Mouse (Mus musculus) limb, embryonic 10.5 days (tissue): ENCODE measurements around the gene Tex45. TPM values are rescaled to one million over a fixed set of nuclear protein-coding genes. Genes with fewer than 3 reads are reported as not detected.

Experiments
- DNase-seq: peaks from one replicate; pipeline ENCODE4 v3.0.0-alpha.2; 2017; ENCODE audit warnings: low spot score
- H3K27ac ChIP-seq: fragments of 300-500 bp; sonication (generic); 2 replicates; pipeline ENCODE4 v1.5.1; 2016; ENCODE audit warnings: mild to moderate bottlenecking
- H3K27me3 ChIP-seq: fragments of 300-500 bp; sonication (generic); 2 replicates; pipeline ENCODE4 v1.6.1; 2016; ENCODE audit warnings: low read depth, mild to moderate bottlenecking; ENCODE audit not compliant: poor library complexity, severe bottlenecking
- H3K36me3 ChIP-seq: fragments of 300-500 bp; sonication (generic); 2 replicates; pipeline ENCODE4 v1.6.1; 2016; ENCODE audit warnings: mild to moderate bottlenecking, moderate library complexity
- H3K4me1 ChIP-seq: fragments of 300-500 bp; sonication (generic); 2 replicates; pipeline ENCODE4 v1.6.1; 2016
- H3K4me3 ChIP-seq: fragments of 300-500 bp; sonication (generic); 2 replicates; pipeline ENCODE4 v1.5.1; 2016; ENCODE audit warnings: mild to moderate bottlenecking, moderate library complexity
- H3K9me3 ChIP-seq: fragments of 300-500 bp; sonication (generic); replicated peaks from 2 replicates; pipeline ENCODE4 v1.6.1; 2016; ENCODE audit warnings: mild to moderate bottlenecking
- WGBS: fragments of 180-500 bp; shearing (Covaris S2); methylation state at CpG from one replicate; pipeline ENCODE4 v1.1.7; 2016; 5-methylcytosine and 5-hydroxymethylcytosine counted together
- polyA plus RNA-seq: library from polyadenylated mRNA; unstranded; fragments of >200 nt; fragmentation: Nextera tagmentation; extraction: Ambion mirVana; gene quantifications from 2 replicates; pipeline ENCODE4 v1.2.1, GENCODE M21; 2016

The Tex45 gene
- not detected in 2 replicates for polyA plus RNA-seq

DNA sequence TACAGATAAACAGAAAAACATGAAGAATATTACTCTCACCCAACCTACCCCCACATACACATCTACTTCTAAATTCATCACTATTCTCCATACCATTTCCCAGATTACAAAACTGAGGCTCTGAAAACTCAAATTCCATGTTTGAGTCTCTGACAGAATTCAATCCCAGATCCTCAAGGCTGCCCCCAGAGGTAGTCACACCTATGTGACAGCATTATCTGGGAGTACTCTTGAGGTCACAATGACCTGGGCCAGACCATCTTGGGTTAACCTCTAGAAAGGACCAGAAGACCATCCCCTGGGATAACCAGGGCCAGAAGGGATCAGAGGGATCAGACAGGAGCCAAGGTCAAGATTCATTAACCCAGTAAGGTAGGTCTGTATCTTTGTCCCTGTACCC is at the start of gene Tex45:
TSS of gene Tex45 (plus strand) at position 301 of the 400 bp plus-strand sequence.
- Histone ChIP-seq H3K27me3 (peaks cover 6% of the 10 kb centered on the region), H3K27ac (no peak within 1 kb of the TSS)
- no peak for DNase-seq

DNA sequence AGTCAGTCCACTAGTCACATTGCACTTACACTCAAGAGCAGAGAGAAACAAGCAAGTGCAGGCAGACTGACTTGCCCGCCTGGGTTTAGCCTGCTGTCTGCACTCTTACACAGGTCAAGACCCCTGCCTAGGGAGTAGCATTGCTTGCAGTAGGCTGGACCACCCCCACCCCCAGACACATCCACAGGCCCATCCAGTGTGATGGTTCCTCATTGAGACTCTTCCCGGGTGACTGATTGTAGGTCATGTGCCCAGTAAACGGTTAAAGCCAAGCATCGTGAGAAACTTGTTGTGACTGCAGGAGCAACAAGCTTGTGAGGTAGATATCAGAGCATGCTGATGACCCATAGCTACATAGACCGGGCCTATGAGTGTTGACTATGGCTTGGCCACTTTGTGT is 49.2 kb upstream of the Tex45 start:
- Histone ChIP-seq H3K4me3 (no peak overlapping the region), H3K9me3 (no peaks in the 10 kb centered on the region), H3K4me1 (peaks cover 45% of the 10 kb centered on the region), H3K27me3 (no peaks in the 10 kb centered on the region), H3K27ac (no peak overlapping the region), H3K36me3 (no peaks in the 10 kb centered on the region)
- 89% methylated on average over 5 of the region's 5 CpGs for WGBS
- no peak for DNase-seq

More for the DNA sequence above, at the start of gene Tex45:
- Histone ChIP-seq H3K4me3 (no peak within 1 kb of the TSS), H3K9me3 (no peaks in the 10 kb centered on the region), H3K36me3 (no peaks in the 10 kb centered on the region), H3K4me1 (peaks cover 13% of the 10 kb centered on the region)

DNA sequence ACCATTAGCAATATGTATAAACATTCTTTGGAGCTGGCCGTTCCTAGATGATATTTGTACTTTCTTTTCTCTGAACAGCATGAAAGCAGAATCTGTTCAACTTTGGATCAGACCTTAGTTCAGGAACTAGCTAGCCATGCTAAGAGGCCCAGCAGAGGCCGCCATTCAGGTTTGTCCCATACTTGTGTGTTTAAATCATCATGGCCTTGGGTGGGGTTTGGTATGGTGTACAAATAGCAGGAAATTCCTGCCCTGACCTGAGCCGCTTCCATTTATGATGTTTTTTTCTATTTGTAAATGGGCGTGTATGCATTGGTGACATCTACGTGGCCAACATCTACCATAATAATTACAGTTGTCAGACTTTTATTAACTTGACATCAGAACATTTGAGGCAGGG is 45.4 kb upstream of the Tex45 start:
- no peak for DNase-seq
- Histone ChIP-seq H3K4me3 (no peak overlapping the region), H3K36me3 (peaks cover 28% of the 10 kb centered on the region), H3K27me3 (no peaks in the 10 kb centered on the region), H3K4me1 (peaks cover 15% of the 10 kb centered on the region), H3K9me3 (no peaks in the 10 kb centered on the region), H3K27ac (no peak overlapping the region)
- WGBS: 92% methylated on average over 5 of the region's 5 CpGs

DNA sequence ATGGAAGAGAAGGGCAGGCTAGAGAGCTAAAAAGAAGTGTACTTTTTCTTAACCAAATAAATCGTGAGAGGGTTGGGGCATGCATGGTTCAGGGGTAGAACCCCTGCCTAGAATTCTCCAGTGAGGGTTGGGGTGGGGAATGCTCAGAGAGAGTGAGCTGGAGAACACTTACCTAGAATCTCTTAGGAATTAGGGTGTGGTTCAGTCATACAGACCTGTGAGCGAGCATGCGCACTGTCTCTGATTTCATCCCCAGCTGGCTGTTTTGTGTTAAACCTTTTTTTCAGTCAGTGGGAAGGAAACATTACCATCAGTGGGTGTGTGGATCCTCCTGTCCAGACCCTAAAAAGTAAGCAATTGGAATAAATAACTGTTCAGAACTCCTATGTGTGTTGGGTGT is 44.5 kb upstream of the Tex45 start:
- Histone ChIP-seq H3K4me3 (no peak overlapping the region), H3K36me3 (peaks cover 37% of the 10 kb centered on the region), H3K4me1 (peaks cover 5% of the 10 kb centered on the region; the same call in 1 of the 2 replicates), H3K27me3 (no peaks in the 10 kb centered on the region), H3K27ac (no peak overlapping the region), H3K9me3 (no peaks in the 10 kb centered on the region)
- WGBS: 86% methylated on average over 3 of the region's 3 CpGs
- no peak for DNase-seq

DNA sequence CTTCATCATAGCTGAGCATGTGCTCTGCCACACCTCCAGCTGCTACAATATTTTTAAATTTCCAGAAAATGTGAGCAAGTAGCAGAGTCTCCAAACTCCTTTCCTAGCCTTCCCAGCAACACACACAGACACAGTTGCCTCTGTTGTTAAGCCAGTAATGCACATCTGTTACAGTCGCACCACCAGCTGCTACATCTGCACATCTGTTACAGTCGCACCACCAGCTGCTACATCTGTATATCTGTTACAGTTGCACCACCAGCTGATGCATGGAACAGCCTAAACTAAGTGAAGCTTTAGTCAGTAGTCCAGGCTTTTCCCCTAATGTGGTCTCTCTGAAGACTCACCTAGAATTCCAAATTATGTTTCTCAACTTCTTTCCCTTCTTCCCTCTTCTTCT is 42.2 kb upstream of the Tex45 start:
- DNase-seq: no peak
- WGBS: 89% methylated on average over 2 of the region's 2 CpGs
- Histone ChIP-seq H3K27me3 (no peaks in the 10 kb centered on the region), H3K9me3 (no peaks in the 10 kb centered on the region), H3K4me3 (no peak overlapping the region), H3K36me3 (peaks cover 59% of the 10 kb centered on the region), H3K4me1 (no peaks in the 10 kb centered on the region), H3K27ac (no peak overlapping the region)

DNA sequence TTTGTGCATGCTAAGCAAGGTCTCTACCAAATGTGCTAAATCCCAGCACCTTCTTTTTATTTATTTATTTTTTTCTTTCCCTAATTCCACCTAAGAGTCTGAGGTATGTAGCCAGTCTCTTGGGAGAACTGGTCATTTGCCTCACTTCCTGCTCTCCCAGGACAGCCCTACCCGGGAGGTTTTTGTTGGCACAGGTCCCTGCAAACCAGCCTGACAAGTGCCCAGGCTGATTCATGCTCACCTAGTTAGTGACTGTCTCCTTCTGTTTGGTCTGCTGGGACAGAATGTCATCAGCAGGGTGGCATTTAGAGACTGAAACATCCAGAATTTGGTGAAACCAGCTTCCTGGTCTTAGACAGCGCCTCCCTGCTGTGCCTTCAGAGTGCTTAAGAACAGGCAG is 40.7 kb upstream of the Tex45 start:
- Histone ChIP-seq H3K4me3 (no peak overlapping the region), H3K4me1 (no peaks in the 10 kb centered on the region), H3K27ac (no peak overlapping the region), H3K36me3 (peaks cover 72% of the 10 kb centered on the region), H3K9me3 (no peaks in the 10 kb centered on the region), H3K27me3 (no peaks in the 10 kb centered on the region)
- DNase-seq: no peak
- WGBS: 81% methylated on average over 2 of the region's 2 CpGs

DNA sequence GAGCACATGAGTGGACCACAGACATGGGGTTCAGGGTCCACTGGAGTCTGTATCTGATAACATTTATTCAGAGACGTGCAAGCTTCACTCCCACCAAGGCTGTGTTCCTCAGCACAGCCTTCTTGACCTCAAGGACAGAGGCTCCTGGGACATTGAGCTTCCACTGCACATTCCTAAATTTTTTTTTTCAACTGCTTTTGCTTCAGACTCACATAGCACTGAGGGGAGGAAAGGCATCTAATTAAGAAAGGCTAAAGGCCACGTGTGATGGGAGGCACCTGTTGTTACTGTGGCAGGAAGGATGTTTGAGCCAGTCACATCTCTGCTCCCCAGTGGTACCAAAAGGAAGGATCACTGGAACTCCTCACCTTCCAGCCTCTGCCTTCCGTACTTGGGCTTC is 39.5 kb upstream of the Tex45 start:
- Histone ChIP-seq H3K27ac (no peak overlapping the region), H3K4me3 (no peak overlapping the region), H3K36me3 (peaks cover 84% of the 10 kb centered on the region), H3K27me3 (no peaks in the 10 kb centered on the region), H3K4me1 (no peaks in the 10 kb centered on the region), H3K9me3 (no peaks in the 10 kb centered on the region)
- 86% methylated on average over 3 of the region's 3 CpGs for WGBS
- DNase-seq: no peak

DNA sequence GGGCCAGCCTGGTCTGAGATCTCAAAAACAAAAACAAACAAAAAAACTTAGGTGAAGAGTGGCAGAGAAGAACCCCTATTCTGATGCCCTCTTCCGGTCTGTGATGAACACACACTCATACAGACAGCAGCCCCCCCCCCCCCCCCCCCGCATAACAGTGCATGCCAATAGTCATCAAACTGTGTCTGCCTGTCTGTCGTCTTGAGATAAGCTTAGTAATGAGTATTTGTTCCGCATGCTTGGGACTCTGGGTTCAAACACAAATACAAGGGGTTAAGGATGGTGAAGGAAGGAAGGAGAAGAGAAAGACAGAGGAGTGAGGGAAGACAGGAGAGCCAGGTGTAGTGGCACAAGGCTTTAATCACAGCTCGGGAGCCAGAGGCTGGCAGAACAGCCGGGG is 34.2 kb upstream of the Tex45 start:
- Histone ChIP-seq H3K27me3 (no peaks in the 10 kb centered on the region), H3K4me1 (no peaks in the 10 kb centered on the region), H3K27ac (no peak overlapping the region), H3K9me3 (no peaks in the 10 kb centered on the region), H3K4me3 (no peak overlapping the region), H3K36me3 (peaks cover 98% of the 10 kb centered on the region)
- no peak for DNase-seq
- 93% methylated on average over 5 of the region's 6 CpGs for WGBS

DNA sequence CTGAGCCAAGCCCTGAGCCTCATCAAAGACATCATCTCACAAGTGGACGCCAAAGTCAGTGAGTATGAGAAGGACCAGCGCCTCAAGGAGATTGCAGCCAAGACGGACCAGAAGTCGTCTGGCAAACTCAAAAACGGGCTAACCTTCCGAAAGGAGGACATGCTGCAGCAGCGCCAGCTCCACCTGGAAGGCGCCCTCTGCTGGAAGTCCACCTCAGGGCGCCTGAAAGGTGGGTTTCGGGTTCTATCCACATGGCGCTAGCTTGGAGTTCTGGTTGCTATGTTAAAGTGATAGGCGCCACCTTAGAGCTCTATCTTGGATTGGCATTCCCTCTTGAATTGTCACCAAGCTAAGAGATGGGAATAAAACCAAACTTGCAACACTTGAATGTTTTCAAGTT is 31.2 kb upstream of the Tex45 start:
- no peak overlapping the region for H3K4me3 ChIP-seq
- H3K36me3 ChIP-seq: peaks cover 82% of the 10 kb centered on the region
- no peak overlapping the region for H3K27ac ChIP-seq
- H3K4me1 ChIP-seq: no peaks in the 10 kb centered on the region
- DNase-seq: peak; percentile 45
- no peaks in the 10 kb centered on the region for H3K27me3 ChIP-seq
- 78% methylated on average over 12 of the region's 12 CpGs for WGBS
- H3K9me3 ChIP-seq: no peaks in the 10 kb centered on the region

DNA sequence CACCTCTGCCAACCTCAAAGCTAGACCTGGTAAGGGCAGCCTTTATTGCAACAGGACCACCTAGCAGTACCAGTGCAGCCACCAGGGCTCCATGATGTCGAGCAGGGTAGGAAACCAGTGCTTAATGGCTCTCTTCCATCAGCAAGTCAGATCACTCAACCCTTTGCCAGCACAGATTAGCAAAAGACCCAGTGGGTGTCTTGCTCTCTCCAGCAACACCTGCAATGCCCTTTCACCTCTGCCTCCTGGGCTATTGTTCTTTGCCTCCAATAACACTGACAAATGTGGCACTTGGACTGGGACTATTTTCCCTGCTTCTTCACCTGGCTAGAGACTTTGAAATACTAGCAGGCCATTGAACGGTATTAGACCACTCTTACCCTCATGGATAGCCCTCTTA is 21.4 kb upstream of the Tex45 start:
- WGBS: 94% methylated on average over 2 of the region's 2 CpGs
- H3K27me3 ChIP-seq: no peaks in the 10 kb centered on the region
- peaks cover 83% of the 10 kb centered on the region for H3K36me3 ChIP-seq

DNA sequence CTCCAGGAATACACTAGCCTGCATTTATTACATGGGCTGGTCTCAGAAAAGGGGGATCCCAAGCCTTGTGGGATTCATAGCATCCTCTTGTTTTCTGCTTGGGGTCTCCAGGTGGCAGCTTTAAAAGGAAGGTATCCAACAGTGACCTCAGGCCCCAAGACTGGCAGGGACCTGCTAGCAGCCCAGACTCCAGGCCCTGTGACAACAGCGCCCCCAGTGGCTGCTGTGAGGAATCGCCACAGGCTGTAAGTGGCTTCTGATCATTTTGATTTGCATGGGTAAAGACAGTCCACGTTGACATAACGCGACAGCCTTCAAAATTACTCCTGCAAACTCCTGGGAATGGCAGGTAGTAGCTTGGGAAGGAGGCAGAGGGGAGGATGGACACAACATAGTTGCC is 20.0 kb upstream of the Tex45 start:
- DNase-seq: peak; percentile 76
- no peaks in the 10 kb centered on the region for H3K27me3 ChIP-seq
- H3K4me1 ChIP-seq: no peaks in the 10 kb centered on the region
- no peak overlapping the region for H3K27ac ChIP-seq
- 35% methylated on average over 5 of the region's 5 CpGs for whole genome bisulfite sequencing
- H3K36me3 ChIP-seq: peaks cover 86% of the 10 kb centered on the region
- H3K4me3 ChIP-seq: no peak overlapping the region
- no peaks in the 10 kb centered on the region for H3K9me3 ChIP-seq

More for the DNA sequence above, 21.4 kb upstream of the Tex45 start:
- no peak for DNase-seq
- Histone ChIP-seq H3K4me1 (no peaks in the 10 kb centered on the region), H3K9me3 (no peaks in the 10 kb centered on the region), H3K4me3 (no peak overlapping the region), H3K27ac (no peak overlapping the region)

DNA sequence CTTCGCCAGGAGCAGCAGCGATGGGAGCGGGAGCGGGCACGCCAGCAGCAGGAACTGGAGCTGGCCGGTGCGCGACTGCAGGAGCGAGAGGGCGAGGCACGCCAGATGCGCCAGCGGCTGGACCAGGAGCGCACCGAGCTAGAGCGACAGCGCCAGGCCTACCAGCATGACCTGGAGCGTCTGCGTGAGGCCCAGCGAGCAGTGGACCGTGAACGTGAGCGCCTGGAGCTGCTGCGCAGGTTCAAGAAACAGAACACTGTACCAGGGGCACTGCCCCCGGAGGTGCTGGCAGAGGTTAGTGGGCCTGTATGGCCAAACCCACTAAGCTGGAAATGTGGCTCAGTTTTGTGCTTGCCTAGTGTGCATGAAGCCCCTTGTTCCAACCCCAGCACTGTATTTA is 18.7 kb upstream of the Tex45 start:
- no peak for DNase-seq
- WGBS: 98% methylated on average over 25 of the region's 25 CpGs
- H3K4me1 ChIP-seq: no peaks in the 10 kb centered on the region
- H3K9me3 ChIP-seq: no peaks in the 10 kb centered on the region
- peaks cover 93% of the 10 kb centered on the region for H3K36me3 ChIP-seq
- H3K4me3 ChIP-seq: no peak overlapping the region
- H3K27ac ChIP-seq: no peak overlapping the region
- H3K27me3 ChIP-seq: no peaks in the 10 kb centered on the region

DNA sequence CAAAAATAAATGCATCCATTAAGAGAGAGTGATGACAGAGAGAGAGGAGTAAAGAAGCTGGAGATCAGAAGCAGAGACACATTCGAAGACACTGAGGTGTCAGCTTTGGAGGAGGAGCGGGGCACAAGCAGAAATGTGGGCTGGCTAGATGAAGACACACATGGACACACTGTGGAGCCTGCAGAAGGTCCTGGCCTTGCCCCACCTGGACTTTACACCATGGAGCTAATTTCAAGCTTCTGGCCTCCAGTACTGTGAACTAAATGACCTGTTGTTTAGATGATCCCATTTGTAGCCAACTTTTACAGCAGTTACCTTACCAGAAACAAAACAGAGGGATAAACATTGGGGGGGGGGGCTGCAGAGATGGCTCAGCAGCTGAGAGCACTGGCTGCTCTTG is 7.4 kb upstream of the Tex45 start:
- no peak overlapping the region for H3K27ac ChIP-seq
- H3K36me3 ChIP-seq: peaks cover 8% of the 10 kb centered on the region
- WGBS: 89% methylated on average over 2 of the region's 2 CpGs
- peaks cover 9% of the 10 kb centered on the region for H3K4me1 ChIP-seq
- no peaks in the 10 kb centered on the region for H3K9me3 ChIP-seq
- no peak for DNase-seq
- no peak overlapping the region for H3K4me3 ChIP-seq
- no peaks in the 10 kb centered on the region for H3K27me3 ChIP-seq

DNA sequence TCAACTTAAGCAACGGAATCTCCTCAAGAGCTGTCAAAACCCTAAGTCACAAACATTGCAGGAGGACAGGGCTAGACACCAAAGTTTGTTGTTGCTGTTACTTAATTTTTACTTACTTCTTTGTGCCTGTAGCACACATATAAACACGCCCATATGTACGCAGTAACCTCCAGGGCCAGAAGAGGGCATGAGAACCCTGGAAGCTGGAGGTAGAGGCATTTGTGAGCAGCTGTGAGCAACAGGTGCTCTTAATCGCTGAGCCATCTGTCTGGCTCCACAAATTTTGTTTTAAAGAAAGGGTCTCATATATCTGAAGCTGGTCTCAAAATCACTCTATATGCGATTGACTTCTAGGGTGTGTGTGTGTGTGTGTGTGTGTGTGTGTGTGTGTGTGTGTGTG is 6.4 kb upstream of the Tex45 start:
- peak; percentile 71 for DNase-seq
- H3K9me3 ChIP-seq: no peaks in the 10 kb centered on the region
- no peak overlapping the region for H3K27ac ChIP-seq
- H3K4me3 ChIP-seq: no peak overlapping the region
- no peaks in the 10 kb centered on the region for H3K36me3 ChIP-seq
- 67% methylated on average over 5 of the region's 5 CpGs for WGBS
- peaks cover 10% of the 10 kb centered on the region for H3K4me1 ChIP-seq
- H3K27me3 ChIP-seq: no peaks in the 10 kb centered on the region
